Mouse (Mus musculus) brain, embryonic 14.5 days (tissue): ENCODE data around the gene Jsrp1.

Experiments used
- CTCF ChIP-seq: fragments of 200-500 bp; IDR thresholded peaks from 2 replicates; pipeline ENCODE4 v1.5.1; 2012; ENCODE audit warnings: inconsistent platforms, mild to moderate bottlenecking, moderate library complexity, borderline replicate concordance; ENCODE audit not compliant: insufficient read depth, insufficient read length; ENCODE audit errors: extremely low read depth
- POLR2A ChIP-seq: fragments of 200-500 bp; IDR thresholded peaks from 2 replicates; pipeline ENCODE4 v1.6.1; 2012; ENCODE audit warnings: mild to moderate bottlenecking, inconsistent platforms, borderline replicate concordance; ENCODE audit not compliant: poor library complexity, insufficient read depth, insufficient read length, severe bottlenecking; ENCODE audit errors: extremely low read depth

- TF ChIP-seq POLR2A (no peak), CTCF (no peak)
These were observed 19.5 kb upstream of the Jsrp1 start for GRCm38 (mm10) chr10:80832818-80833217.
